Mouse (Mus musculus) hematopoietic stem cell, adult 5-6 weeks (primary cell): ENCODE measurements at regions not wholly inside any gene's neighbourhood (a gene's known extent, or its start where the extent isn't known, plus 50 kb on each side); places are given as distances from the start of the nearest gene placed in this dataset.
"Not testable (repeated sequence)": the region's sequence is repeated elsewhere in the genome, so short reads cannot be mapped to it uniquely, and the experiment has no call there.

Experiments used
- ATAC-seq, 2 experiments: fragments of 125-278 bp in 1 of 2; replicated peaks in 1 of 2; 2 replicates each; pipeline ENCODE4 v1.8.0; 2016 to 2017; ENCODE audit warnings: inconsistent platforms in 2 of 2, mild to moderate bottlenecking in 2 of 2, moderate number of reproducible peaks in 2 of 2, low read depth in 1 of 2, moderate TSS enrichment in 1 of 2; ENCODE audit not compliant: low FRiP score in 2 of 2, poor library complexity in 2 of 2, severe bottlenecking in 2 of 2, insufficient read depth in 1 of 2, low TSS enrichment in 1 of 2

DNA sequence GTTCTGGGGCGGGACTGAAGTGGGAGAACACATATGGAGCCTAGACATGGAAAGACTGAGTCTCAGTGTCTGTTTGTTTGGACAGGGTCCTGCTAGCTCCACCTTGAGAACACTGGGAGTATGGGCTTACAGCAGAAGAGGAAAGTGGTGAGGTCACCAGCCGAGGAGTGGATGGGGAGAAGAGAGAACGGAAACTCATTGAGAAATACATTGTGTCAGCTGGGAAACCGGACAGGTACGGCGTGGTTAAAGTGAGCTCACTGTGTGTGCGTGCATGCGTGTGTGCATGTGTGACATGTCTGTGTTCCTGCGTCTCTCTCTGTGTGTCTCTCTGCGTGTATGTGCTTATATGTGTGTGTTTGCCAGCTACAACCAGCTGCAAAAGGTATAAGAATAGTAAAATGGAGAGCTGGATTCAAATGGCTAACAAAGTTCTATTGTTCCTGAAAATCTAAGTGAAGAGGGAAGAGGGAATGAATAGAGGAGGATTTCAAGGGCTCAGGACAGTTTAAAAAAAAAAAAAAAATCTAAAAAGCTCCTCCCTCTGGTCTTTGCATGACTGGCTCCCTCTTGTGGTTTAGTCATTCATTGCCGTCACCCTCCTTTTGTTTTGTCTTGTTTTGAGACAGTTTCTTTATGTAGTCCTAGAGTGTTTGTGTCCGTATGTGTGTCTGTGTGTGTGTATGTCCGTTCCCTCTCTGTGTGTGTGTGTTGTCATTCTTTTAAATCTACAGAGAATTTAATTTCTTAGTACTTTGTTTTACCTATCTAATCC lies 52.0 kb upstream of the Ak4 start:
- peak; percentile 42 to 75; a peak in 1 of 4 replicates for ATAC-seq

DNA sequence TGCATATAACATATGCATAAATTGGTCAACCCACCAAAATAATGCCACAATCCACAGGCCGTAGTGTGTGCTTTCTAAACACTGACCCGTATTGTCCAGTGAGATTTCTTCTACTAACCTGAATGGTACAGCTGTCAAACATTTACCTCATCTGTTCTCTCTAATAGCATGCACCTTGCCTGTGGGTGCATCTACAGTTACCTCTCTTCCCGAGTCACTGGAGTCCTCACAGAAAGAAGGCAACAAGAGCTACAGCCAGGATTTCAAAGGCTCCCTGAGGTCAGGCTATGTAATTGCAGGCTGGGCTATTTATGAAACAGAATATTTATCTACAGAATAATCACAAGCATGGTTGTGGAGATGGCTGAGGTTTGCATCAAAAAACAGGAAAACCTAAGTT lies 53.8 kb upstream of the Ak4 start:
- no peak for ATAC-seq

DNA sequence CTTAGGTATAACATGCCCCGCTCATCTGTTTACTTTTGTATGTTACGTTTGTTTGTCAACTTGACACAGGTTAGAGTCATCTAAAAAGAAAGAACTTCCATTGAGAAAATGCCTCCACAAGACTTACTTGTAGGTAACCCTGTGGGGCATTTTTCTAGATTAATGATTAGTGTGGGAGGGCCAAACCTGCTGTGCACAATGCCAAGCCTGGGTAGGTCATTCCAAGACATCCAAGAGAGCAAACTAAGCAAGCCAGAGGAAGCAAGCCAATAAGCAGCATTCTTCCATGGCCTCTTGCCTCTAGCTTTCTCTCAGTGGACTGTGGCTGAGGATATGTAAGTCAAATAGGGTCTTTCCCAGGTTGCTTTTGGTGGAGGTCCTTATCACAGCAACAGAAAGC lies 54.4 kb upstream of the Ak4 start:
- no peak for ATAC-seq

DNA sequence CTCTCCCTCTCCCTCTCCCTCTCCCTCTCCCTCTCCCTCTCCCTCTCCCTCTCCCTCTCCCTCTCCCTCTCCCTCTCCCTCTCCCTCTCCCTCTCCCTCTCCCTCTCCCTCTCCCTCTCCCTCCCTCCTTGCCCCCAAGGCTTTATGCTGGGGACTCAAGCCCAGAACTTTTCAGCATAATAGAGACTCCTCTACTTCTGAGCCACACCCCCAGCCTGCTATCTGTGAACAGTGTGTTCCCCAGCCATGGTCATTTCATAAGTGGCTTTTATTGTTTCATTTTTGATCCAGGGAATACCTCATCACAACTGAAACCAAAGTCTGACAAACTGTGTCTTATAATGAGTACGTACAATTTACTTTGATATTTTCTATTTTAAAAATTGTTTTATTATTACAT lies 55.8 kb upstream of the Ak4 start:
- ATAC-seq, result not testable (repeated sequence)

DNA sequence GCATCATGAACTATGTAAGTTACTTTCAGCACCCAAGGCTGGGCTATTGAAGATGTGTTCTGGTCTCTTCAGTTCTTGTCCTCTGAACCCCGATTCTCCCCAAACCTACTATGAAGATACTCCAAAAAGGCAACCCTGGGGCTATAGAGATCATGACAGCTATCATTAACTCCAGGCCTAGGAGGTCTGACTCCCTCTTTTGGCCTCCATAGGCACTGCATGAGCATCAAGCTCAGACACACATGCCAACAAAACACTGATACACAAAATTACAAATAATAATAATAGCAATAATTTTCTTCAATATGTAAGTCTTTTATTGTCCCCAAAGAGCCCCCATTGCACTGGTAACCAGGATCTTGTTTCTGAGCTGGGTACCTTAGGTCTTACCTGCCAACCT lies 57.3 kb upstream of the Ak4 start:
- ATAC-seq, result no peak

DNA sequence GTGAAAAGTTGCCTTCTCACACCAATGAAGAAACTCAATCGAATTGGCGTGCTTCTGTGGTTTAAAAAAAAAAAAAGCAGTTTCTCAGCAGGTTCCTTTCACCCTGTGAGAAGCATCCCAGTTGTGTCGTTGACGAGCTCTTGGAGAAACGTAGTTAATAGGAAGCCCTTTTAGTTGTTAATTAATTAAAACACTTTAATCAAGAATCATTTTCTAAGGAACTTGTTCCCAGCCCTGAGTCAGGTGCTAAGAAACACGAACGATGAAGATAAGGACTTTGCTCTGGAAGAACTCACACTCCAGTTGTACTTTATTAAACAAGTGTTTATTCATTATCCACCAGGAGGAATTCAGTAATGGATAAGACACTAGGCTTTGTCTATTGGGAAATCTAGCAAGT lies 58.8 kb upstream of the Ak4 start:
- no peak for ATAC-seq

DNA sequence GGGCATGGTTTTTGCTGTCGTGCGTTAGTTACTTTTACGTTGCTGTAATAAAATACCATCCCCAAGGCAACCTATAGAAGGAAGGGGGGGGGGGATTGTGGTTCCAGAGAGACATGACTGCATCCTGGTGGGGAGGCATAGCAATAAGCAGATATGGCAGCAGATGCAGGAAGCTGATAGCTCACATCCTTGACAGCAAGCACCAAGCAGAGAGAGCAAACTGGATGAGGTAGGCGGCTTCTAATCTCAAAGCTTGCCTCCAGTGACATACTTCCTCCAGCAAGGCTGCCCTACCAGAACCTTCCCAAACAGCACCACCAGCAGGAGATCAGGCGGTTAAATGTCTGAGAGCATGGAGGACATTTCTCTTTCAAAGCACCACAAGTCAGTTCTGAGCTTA lies 60.0 kb upstream of the Ak4 start:
- ATAC-seq, result no peak; a peak in 1 of 4 replicates

DNA sequence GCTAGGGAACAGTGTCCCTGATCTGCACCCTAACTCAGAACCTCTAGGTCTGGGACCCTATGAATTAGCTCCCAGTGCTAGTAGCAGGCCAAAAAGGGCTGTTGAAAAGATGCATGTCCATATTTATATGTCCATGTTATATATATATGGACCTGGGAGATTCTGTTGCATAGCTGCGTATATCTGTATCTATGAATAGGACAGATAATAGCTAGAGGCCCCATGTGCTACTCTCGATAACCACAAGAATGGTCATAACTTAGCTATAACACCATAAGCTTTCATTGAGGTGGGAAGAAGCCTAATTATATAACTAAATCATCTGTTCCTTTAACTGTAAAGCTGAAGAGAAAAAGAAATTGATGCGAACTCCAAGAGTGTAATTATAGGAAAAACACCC lies 60.6 kb upstream of the Ak4 start:
- no peak for ATAC-seq

DNA sequence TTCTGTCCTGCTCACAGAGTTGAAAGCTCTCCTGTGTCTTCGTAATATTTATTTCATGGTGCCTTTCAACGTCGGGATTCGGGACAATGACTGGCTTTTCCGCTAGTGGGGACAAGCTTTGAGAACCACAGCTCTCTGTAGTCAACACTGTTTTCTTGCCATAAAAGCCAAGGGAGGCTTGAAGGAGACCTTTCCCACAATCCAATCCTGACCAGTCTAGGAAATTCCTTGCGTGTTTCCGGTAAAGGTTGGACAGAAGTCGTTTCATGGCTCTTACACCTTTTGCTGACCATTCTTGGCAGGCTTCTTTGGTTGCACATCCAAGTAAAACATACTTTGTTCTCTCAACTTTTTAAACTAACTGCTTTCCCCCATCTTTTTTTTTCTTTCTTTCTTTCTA lies 61.2 kb upstream of the Ak4 start:
- ATAC-seq, result no peak

DNA sequence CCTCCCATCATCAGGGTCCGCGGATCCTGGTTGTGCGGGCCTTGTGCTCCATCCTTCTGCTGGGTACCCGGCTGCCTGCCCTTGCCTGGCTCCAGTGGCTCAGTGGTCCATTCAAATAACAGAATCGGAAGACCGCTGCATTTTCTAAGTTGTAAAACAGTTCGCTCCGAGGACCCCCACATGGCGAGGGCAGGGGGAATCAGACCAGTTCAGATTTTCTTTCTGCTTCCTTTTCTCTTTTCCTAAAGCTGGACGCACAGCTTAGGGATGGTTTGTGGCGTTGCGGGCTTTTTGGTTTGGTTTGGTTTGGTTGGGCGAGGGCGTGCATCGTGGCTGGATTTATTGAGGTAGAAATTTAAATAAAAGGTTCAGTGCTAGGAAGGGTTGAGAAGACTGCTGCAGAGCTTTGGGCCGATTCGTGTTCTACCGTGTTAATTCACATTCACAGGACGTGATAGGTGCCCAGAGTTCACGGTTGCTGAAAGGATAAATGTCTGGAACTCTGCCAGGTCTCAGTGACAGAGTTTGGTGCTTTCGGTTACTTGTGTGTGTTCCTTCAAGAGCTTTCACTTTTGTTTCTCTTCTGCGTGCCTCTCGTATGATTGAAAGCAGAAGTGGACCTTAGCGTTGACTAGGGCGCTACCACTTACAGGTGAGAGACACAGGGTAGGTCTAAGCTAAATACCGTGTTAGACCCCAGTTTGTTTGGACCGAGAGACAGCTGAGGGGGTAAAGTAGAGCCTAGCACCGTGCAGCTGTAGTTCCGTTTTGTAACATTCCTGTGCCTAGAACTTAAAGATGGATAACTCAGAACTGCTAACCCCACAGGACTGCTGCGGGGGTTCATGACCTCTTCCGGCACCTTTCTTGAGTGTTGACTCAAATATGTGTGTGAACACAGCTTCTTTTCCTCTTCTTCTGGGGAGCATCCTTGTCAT lies 61.9 kb upstream of the Ak4 start:
- peak; percentile 72 to 78 for ATAC-seq

DNA sequence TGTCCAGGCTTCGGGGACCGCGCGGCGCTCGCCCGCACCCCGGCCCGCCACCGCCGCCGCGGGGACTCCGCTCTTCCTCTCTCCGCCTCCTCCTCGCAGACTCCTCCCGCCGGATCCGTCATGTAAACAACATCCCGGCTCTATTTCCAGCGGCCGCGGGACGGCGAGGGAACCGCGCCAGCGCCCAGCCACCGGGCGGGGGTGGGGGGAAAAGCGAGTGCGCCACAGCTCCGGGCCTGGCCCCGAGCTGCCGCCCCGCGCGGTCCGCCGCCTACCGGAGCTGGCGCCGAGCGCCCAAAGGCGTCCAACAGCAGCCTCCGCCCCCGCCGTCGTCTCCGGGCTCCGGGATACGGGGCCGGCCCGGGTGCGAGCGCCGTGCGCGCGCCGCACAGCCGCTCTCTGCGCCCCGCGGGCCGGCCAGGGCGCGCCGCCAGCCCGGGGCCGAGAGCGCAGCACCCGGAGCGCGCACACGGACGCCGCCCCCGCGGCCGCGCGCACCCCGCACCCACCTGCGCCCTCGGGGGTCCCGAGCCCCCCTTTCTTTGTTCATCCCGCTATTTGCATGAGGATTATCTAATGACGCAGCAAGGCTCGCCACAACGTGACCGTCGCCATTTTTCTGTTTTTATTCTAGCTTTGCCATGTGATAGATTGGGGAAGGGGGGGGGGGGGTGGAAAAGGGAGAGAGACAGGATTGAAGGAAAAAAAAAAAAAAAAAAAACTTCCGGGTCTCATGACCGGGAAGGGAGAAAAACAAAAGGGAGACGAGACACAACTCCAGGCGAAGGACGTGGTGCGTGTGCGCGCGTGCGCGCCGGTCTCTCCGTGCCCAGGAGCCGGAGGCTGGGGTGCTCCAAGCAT lies 62.8 kb upstream of the Ak4 start:
- peak; percentile 6 to 30; a peak in 2 of 4 replicates for ATAC-seq

DNA sequence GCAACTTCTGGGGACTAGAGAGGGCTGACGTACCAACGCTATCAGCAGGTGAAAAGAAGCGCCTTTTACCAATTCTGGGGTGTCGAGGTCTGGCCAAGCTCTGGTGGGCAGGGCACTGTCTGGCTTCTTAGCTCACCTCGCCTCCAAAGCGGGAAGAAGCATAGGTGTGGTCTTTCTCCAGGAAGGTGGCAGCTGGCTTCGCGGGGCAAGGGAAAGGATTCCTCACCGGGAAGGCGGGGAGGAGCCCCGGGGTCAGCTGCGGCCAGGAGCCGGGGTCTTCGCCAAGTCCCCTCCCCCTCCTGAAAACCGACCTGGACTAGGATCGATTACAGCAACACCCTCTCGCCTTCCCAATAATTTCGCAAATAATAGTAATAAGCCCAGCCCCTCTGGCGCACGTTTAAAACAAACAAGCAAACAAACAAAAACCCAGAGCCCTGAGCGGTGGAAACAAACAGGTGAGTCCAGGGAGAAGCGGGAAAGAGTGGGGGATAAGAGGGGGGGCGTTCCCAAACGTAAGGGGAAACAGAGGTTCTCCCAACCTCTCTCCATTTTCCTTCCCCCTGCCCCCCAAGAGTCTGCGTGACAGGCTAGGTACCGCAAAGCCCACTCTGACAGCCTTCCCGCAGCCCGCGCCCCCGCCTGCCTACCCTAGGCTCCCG lies 63.5 kb upstream of the Ak4 start:
- ATAC-seq, result no peak

DNA sequence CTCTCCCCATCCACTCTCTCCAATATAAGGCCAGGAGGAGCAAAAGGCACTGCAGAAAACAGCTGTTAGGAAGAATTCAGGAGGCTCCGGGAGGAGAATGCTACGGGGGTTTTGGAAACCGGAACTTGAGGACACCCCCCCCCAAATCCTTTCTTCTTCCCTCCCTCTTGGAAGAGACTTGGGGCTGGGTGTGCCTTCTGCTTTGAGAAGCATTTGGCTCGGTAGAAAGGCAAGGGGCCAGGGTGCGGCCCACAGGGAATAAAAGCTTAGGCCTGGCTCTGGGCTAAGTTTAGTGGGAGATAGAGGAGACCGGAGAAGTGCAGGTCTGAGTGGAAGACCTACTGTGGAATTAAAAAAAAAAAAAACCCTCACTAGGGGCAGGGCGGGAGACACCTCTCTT lies 64.1 kb upstream of the Ak4 start:
- no peak for ATAC-seq

DNA sequence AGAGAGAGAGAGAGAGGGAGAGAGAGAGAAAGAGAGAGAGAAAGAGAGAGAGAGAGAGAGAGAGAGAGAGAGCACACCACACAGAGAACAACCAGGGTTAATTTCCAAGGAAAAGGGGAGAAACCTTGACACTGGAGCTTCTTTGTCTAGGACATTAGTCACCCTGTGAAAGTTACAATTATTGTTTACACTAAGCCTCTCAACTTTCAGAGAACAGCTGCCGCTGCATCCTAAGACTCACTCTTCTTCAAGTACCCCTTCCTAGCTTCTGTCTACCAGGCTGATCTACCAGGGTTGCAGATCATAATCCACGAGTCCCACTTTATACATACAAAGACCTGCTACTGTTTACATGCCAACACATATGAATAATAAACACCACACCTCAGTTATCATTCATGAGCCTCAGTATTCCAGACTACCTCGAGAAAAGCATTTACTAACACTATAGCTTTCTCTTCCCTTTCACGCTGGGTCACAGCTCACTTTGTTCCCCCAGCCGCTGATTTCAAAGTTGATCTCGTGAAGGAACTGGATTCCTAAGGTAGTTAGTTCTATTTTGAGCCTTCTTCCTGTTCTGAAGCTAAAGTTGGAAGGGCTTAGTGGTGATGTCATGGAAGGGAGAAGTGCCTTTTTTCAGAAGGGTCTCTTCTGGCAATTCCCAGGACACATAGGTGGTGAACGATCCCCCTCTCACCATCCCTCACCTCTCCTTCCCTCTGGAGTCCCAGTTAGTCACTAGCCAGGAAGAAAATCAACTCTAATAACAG lies 64.8 kb upstream of the Ak4 start:
- ATAC-seq, result no peak

DNA sequence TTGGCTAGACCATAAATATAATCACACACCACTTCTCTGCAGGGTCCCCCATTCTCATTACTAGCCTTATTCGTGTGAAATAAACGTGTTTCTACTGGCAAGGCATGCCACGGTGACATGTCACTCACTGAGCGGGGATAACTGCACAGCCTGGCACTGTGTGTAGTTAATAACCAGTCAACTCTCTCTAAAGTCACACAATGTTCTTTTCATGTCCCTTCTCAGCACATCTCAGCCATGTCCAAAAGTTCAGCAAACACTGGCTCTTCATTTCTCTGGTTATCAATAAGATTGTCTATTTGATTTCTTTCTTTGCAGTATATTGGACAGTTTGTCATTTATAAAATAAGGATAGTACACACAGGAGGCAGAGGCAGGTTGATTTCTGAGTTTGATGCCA lies 66.9 kb upstream of the Ak4 start:
- no peak for ATAC-seq

DNA sequence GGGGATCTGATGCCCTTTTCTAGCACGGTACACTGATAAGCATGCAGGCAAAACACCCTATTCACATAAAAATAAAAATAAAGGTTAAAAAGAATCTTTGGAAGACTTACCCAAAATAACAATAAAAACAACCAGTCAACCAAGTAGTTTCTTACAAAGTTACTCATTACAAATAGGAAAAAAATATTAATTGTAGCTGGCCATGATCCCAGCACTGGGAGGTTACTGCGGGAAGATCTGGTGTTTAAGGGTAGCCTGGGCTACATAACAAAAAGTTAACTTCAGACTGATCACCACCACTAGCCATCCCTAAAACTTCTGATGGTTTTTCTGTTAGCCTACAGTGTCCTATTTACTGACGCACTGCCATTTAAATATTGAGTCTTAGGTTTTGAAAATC lies 67.4 kb upstream of the Ak4 start:
- ATAC-seq, result no peak

DNA sequence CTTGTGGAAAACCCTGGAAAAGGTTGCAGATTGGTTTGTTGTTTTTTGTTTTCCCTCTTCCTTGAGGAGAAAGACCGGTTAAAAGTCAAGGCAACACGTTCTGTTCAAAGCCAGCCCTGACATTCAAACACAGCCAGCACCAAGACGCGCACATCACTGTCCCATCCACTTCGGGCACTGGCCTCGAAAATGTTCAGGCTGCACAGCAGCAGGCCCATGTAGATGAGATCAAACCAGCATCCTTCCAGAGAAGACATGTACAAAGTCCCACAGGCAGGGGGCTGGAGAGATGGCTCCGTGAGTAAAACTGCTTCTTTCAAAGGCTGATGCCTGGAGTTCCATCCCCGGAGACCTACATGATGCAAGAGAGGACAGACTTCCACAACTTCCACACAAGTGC lies 68.4 kb upstream of the Ak4 start:
- ATAC-seq, result no peak
